Mouse (Mus musculus): ENCODE measurements at regions not wholly inside any gene's neighbourhood (a gene's known extent, or its start where the extent isn't known, plus 50 kb on each side); places are given as distances from the start of the nearest gene placed in this dataset.

- ATAC-seq (ENCODE audit: insufficient number of reproducible peaks, insufficient read depth, low FRiP score, low read depth), result no peak
- Histone ChIP-seq H3K9ac (ENCODE audit: low read length) (no peak overlapping the region), H3K27me3 (ENCODE audit: control insufficient read depth, insufficient read depth, low read length) (no peaks in the 10 kb centered on the region), H3K4me3 (ENCODE audit: control insufficient read depth in 1 of 2, insufficient read depth in 1 of 2, low read depth in 1 of 2, low read length in 2 of 2) (no peak overlapping the region), H3K4me1 (ENCODE audit: control insufficient read depth in 2 of 2, insufficient read depth in 2 of 2, low read length in 2 of 2) (peaks cover 0 to 2% of the 10 kb centered on the region in 2 experiments; a peak in 2 of 4 replicates), H3K9me3 (ENCODE audit: control insufficient read depth, low read length) (no peaks in the 10 kb centered on the region), H3K4me2 (ENCODE audit: low read length) (no peak overlapping the region), H3K27ac (replicated peaks in 1 of 2; ENCODE audit: control insufficient read depth in 1 of 2, insufficient read depth in 1 of 2, low read depth in 2 of 2, low read length in 2 of 2) (no peak overlapping the region), H3K36me3 (ENCODE audit: control insufficient read depth, insufficient read depth, low read length) (no peaks in the 10 kb centered on the region)
- WGBS, result 72% methylated on average over 5 of the region's 5 CpGs
Measured at GRCm38 (mm10) chr10:66940922-66941321, 155.0 kb upstream of the Jmjd1c start.

- no peak overlapping the region for H3K9ac ChIP-seq (ENCODE audit: low read length)
- H3K27me3 ChIP-seq (ENCODE audit: control insufficient read depth, insufficient read depth, low read length), result no peaks in the 10 kb centered on the region
- no peak overlapping the region for H3K27ac ChIP-seq (replicated peaks in 1 of 2; ENCODE audit: control insufficient read depth in 1 of 2, insufficient read depth in 1 of 2, low read depth in 2 of 2, low read length in 2 of 2)
- 74% methylated on average over 3 of the region's 3 CpGs for WGBS
- H3K4me2 ChIP-seq (ENCODE audit: low read length), result no peak overlapping the region
- no peak for ATAC-seq (ENCODE audit: insufficient number of reproducible peaks, insufficient read depth, low FRiP score, low read depth)
- H3K4me3 ChIP-seq (ENCODE audit: control insufficient read depth in 1 of 2, insufficient read depth in 1 of 2, low read depth in 1 of 2, low read length in 2 of 2), result no peak overlapping the region
- H3K9me3 ChIP-seq (ENCODE audit: control insufficient read depth, low read length), result no peaks in the 10 kb centered on the region
- H3K36me3 ChIP-seq (ENCODE audit: control insufficient read depth, insufficient read depth, low read length), result no peaks in the 10 kb centered on the region
- no peaks in the 10 kb centered on the region; a peak in 1 of 4 replicates for H3K4me1 ChIP-seq (ENCODE audit: control insufficient read depth in 2 of 2, insufficient read depth in 2 of 2, low read length in 2 of 2)
Measured at GRCm38 (mm10) chr10:66941974-66942373, 154.0 kb upstream of the Jmjd1c start.

- H3K9ac ChIP-seq (ENCODE audit: low read length), result no peak overlapping the region
- H3K27ac ChIP-seq (replicated peaks in 1 of 2; ENCODE audit: control insufficient read depth in 1 of 2, insufficient read depth in 1 of 2, low read depth in 2 of 2, low read length in 2 of 2), result no peak overlapping the region
- H3K4me3 ChIP-seq (ENCODE audit: control insufficient read depth in 1 of 2, insufficient read depth in 1 of 2, low read depth in 1 of 2, low read length in 2 of 2), result no peak overlapping the region
- no peaks in the 10 kb centered on the region for H3K36me3 ChIP-seq (ENCODE audit: control insufficient read depth, insufficient read depth, low read length)
- H3K4me2 ChIP-seq (ENCODE audit: low read length), result no peak overlapping the region
- no peaks in the 10 kb centered on the region for H3K9me3 ChIP-seq (ENCODE audit: control insufficient read depth, low read length)
- 49% methylated on average over 5 of the region's 5 CpGs for WGBS
- no peaks in the 10 kb centered on the region for H3K27me3 ChIP-seq (ENCODE audit: control insufficient read depth, insufficient read depth, low read length)
- ATAC-seq (ENCODE audit: insufficient number of reproducible peaks, insufficient read depth, low FRiP score, low read depth), result peak; percentile 75
- H3K4me1 ChIP-seq (ENCODE audit: control insufficient read depth in 2 of 2, insufficient read depth in 2 of 2, low read length in 2 of 2), result no peaks in the 10 kb centered on the region; a peak in 1 of 4 replicates
Measured at GRCm38 (mm10) chr10:66943875-66944274, 152.1 kb upstream of the Jmjd1c start.

DNA sequence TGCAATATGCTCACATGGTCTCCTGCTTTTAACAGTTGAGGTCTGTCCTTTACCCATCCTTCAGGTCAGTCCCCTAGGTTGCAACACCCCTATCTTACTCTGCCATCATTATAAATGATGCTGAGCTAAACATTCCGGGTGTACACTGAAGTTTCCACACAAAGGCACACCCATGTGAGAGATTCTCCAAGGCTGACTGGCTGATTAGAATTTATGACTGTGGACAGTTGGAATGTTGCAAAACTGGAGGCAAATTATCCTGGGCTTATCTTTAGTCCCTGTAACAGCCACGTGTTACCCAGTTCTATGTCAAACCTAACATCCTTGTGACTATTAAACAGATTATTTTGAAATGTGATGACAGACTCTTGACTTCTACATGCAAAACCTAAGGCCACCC is 149.8 kb upstream of the Jmjd1c start:
- Histone ChIP-seq H3K36me3 (ENCODE audit: control insufficient read depth, insufficient read depth, low read length) (no peaks in the 10 kb centered on the region), H3K4me1 (ENCODE audit: control insufficient read depth in 2 of 2, insufficient read depth in 2 of 2, low read length in 2 of 2) (no peaks in the 10 kb centered on the region; a peak in 1 of 4 replicates), H3K9me3 (ENCODE audit: control insufficient read depth, low read length) (no peaks in the 10 kb centered on the region), H3K27ac (replicated peaks in 1 of 2; ENCODE audit: control insufficient read depth in 1 of 2, insufficient read depth in 1 of 2, low read depth in 2 of 2, low read length in 2 of 2) (no peak overlapping the region), H3K4me2 (ENCODE audit: low read length) (no peak overlapping the region), H3K27me3 (ENCODE audit: control insufficient read depth, insufficient read depth, low read length) (no peaks in the 10 kb centered on the region), H3K4me3 (ENCODE audit: control insufficient read depth in 1 of 2, insufficient read depth in 1 of 2, low read depth in 1 of 2, low read length in 2 of 2) (no peak overlapping the region), H3K9ac (ENCODE audit: low read length) (no peak overlapping the region)
- ATAC-seq (ENCODE audit: insufficient number of reproducible peaks, insufficient read depth, low FRiP score, low read depth), result no peak
- WGBS, result 44% methylated on average over 2 of the region's 2 CpGs

- no peaks in the 10 kb centered on the region for H3K36me3 ChIP-seq (ENCODE audit: control insufficient read depth, insufficient read depth, low read length)
- no peak overlapping the region for H3K4me2 ChIP-seq (ENCODE audit: low read length)
- H3K9ac ChIP-seq (ENCODE audit: low read length), result no peak overlapping the region
- no peak overlapping the region for H3K4me3 ChIP-seq (ENCODE audit: control insufficient read depth in 1 of 2, insufficient read depth in 1 of 2, low read depth in 1 of 2, low read length in 2 of 2)
- ATAC-seq (ENCODE audit: insufficient number of reproducible peaks, insufficient read depth, low FRiP score, low read depth), result no peak
- H3K27ac ChIP-seq (replicated peaks in 1 of 2; ENCODE audit: control insufficient read depth in 1 of 2, insufficient read depth in 1 of 2, low read depth in 2 of 2, low read length in 2 of 2), result no peak overlapping the region
- no peaks in the 10 kb centered on the region for H3K9me3 ChIP-seq (ENCODE audit: control insufficient read depth, low read length)
- H3K4me1 ChIP-seq (ENCODE audit: control insufficient read depth in 2 of 2, insufficient read depth in 2 of 2, low read length in 2 of 2), result no peaks in the 10 kb centered on the region; a peak in 1 of 4 replicates
- H3K27me3 ChIP-seq (ENCODE audit: control insufficient read depth, insufficient read depth, low read length), result no peaks in the 10 kb centered on the region
- 97% methylated on average over 2 of the region's 2 CpGs for WGBS
Measured at GRCm38 (mm10) chr10:66948329-66948728, 147.6 kb upstream of the Jmjd1c start.

DNA sequence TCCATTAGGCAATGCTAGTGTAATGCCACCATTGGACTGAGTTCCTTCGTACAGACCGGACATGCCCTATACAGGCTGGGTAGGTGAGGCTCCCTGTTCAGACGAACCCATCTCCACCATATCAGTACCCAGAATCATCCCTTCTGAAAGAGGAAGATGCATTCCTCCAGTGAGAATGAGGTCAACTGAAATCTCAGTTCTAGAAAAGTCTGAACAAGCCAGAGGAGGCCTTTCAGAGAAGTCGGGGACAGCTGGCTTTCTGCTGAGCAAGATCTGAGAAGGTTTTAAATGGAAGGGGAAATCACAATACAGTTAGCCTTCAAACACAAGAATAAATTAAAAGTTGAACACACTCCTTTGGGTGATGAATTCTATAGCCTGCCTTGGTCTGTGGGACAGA is 145.5 kb upstream of the Jmjd1c start:
- Histone ChIP-seq H3K9ac (ENCODE audit: low read length) (no peak overlapping the region), H3K4me1 (ENCODE audit: control insufficient read depth in 2 of 2, insufficient read depth in 2 of 2, low read length in 2 of 2) (0 out of 4 replicates have a peak, but pooled peaks cover 0 to 4% of the 10 kb centered on the region in 2 experiments), H3K4me3 (ENCODE audit: control insufficient read depth in 1 of 2, insufficient read depth in 1 of 2, low read depth in 1 of 2, low read length in 2 of 2) (no peak overlapping the region), H3K36me3 (ENCODE audit: control insufficient read depth, insufficient read depth, low read length) (no peaks in the 10 kb centered on the region), H3K9me3 (ENCODE audit: control insufficient read depth, low read length) (no peaks in the 10 kb centered on the region), H3K27me3 (ENCODE audit: control insufficient read depth, insufficient read depth, low read length) (no peaks in the 10 kb centered on the region), H3K4me2 (ENCODE audit: low read length) (no peak overlapping the region), H3K27ac (replicated peaks in 1 of 2; ENCODE audit: control insufficient read depth in 1 of 2, insufficient read depth in 1 of 2, low read depth in 2 of 2, low read length in 2 of 2) (no peak overlapping the region)
- WGBS, result 83% methylated on average over 4 of the region's 4 CpGs
- no peak for ATAC-seq (ENCODE audit: insufficient number of reproducible peaks, insufficient read depth, low FRiP score, low read depth)

DNA sequence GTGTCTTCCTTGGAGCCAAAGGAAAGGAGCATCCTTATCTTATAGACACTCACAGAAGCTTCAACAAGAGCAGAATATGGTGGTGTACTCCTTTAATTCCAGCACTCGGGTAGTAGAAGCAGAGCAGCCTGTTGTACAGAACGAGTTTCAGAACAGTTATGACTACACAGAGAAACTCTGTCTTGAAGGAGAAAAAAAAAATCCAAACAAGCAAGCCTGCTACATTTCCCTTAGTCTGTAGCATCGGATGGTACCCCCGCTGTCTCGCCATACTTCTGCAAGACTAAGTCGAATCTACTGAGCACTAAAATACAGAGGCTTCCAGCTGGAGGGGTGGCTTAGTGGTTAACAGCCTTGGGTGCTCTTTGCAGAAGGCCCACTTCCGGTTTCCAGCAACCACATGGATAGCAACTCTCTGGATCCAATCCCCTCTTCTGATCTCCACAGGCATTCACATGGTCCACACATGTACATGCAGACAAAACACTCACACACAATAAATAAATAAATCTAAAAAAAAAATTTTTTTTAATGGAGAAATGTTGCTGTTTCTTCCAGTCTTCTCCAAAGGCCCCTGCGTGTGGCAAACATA is 144.6 kb upstream of the Jmjd1c start:
- H3K27ac ChIP-seq (replicated peaks in 1 of 2; ENCODE audit: control insufficient read depth in 1 of 2, insufficient read depth in 1 of 2, low read depth in 2 of 2, low read length in 2 of 2), result no peak overlapping the region
- no peaks in the 10 kb centered on the region for H3K27me3 ChIP-seq (ENCODE audit: control insufficient read depth, insufficient read depth, low read length)
- H3K4me1 ChIP-seq (ENCODE audit: control insufficient read depth in 2 of 2, insufficient read depth in 2 of 2, low read length in 2 of 2), result 0 out of 4 replicates have a peak, but pooled peaks cover 0 to 4% of the 10 kb centered on the region in 2 experiments
- H3K9ac ChIP-seq (ENCODE audit: low read length), result no peak overlapping the region
- no peaks in the 10 kb centered on the region for H3K36me3 ChIP-seq (ENCODE audit: control insufficient read depth, insufficient read depth, low read length)
- no peak overlapping the region for H3K4me2 ChIP-seq (ENCODE audit: low read length)
- ATAC-seq (ENCODE audit: insufficient number of reproducible peaks, insufficient read depth, low FRiP score, low read depth), result no peak
- no peak overlapping the region for H3K4me3 ChIP-seq (ENCODE audit: control insufficient read depth in 1 of 2, insufficient read depth in 1 of 2, low read depth in 1 of 2, low read length in 2 of 2)
- WGBS, result 84% methylated on average over 8 of the region's 8 CpGs
- H3K9me3 ChIP-seq (ENCODE audit: control insufficient read depth, low read length), result no peaks in the 10 kb centered on the region

DNA sequence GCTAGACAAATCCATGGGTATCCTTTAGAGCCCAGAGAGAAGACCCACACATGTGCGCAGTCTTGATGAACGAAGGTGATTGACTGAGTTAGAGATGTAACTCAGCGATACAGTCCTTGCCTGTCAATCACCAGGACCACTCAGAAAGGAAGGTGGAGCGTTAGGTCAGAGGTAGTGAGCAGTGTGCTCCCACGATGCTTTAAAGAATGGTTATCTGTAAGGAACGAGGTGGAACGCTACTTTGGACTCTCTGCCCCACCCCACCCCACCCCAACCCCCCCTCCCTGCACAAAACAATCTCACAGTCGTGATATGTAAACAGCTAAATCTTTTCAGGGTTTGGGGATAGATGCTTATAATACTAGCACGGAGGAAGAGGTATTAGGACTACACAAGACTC is 144.0 kb upstream of the Jmjd1c start:
- WGBS, result 63% methylated on average over 9 of the region's 9 CpGs
- no peak overlapping the region for H3K4me2 ChIP-seq (ENCODE audit: low read length)
- H3K27me3 ChIP-seq (ENCODE audit: control insufficient read depth, insufficient read depth, low read length), result no peaks in the 10 kb centered on the region
- no peak overlapping the region for H3K9ac ChIP-seq (ENCODE audit: low read length)
- no peak overlapping the region for H3K27ac ChIP-seq (replicated peaks in 1 of 2; ENCODE audit: control insufficient read depth in 1 of 2, insufficient read depth in 1 of 2, low read depth in 2 of 2, low read length in 2 of 2)
- no peak for ATAC-seq (ENCODE audit: insufficient number of reproducible peaks, insufficient read depth, low FRiP score, low read depth)
- no peaks in the 10 kb centered on the region for H3K9me3 ChIP-seq (ENCODE audit: control insufficient read depth, low read length)
- 0 out of 4 replicates have a peak, but pooled peaks cover 0 to 4% of the 10 kb centered on the region in 2 experiments for H3K4me1 ChIP-seq (ENCODE audit: control insufficient read depth in 2 of 2, insufficient read depth in 2 of 2, low read length in 2 of 2)
- H3K36me3 ChIP-seq (ENCODE audit: control insufficient read depth, insufficient read depth, low read length), result no peaks in the 10 kb centered on the region
- no peak overlapping the region for H3K4me3 ChIP-seq (ENCODE audit: control insufficient read depth in 1 of 2, insufficient read depth in 1 of 2, low read depth in 1 of 2, low read length in 2 of 2)
